Mouse (Mus musculus) intestine, embryonic 15.5 days (tissue): ENCODE results near the gene Rnf149. TPM values are rescaled to one million over a fixed set of nuclear protein-coding genes. Genes with fewer than 3 reads are reported as not detected.
A peak's percentile ranks its signal among the peaks of the same experiment; 100 is the strongest.

ENCODE experiments used
- ATAC-seq: fragments of 200-750 bp; cut with Nextera tagmentation; 2 replicates; pipeline ENCODE4 v1.8.0; 2017; ENCODE audit warnings: moderate TSS enrichment, moderate library complexity
- H3K27ac ChIP-seq: fragments of 300-500 bp; sonication (generic); 2 replicates; pipeline ENCODE4 v1.5.1; 2015; ENCODE audit warnings: mild to moderate bottlenecking, inconsistent platforms
- H3K27me3 ChIP-seq: fragments of 300-500 bp; sonication (generic); replicated peaks from 2 replicates; pipeline ENCODE4 v1.6.1; 2015; ENCODE audit warnings: inconsistent platforms
- H3K36me3 ChIP-seq: fragments of 300-500 bp; sonication (generic); 2 replicates; pipeline ENCODE4 v1.6.1; 2015; ENCODE audit warnings: inconsistent platforms
- H3K4me1 ChIP-seq: fragments of 300-500 bp; sonication (generic); replicated peaks from 2 replicates; pipeline ENCODE4 v1.6.1; 2015; ENCODE audit warnings: inconsistent platforms
- H3K4me2 ChIP-seq: fragments of 300-500 bp; sonication (generic); replicated peaks from 2 replicates; pipeline ENCODE4 v1.6.1; 2015; ENCODE audit warnings: mild to moderate bottlenecking, inconsistent platforms
- H3K4me3 ChIP-seq: fragments of 300-500 bp; sonication (generic); replicated peaks from 2 replicates; pipeline ENCODE4 v1.5.1; 2015; ENCODE audit warnings: inconsistent platforms
- H3K9ac ChIP-seq: fragments of 300-500 bp; sonication (generic); 2 replicates; pipeline ENCODE4 v1.6.1; 2015; ENCODE audit warnings: inconsistent platforms
- H3K9me3 ChIP-seq: fragments of 300-500 bp; sonication (generic); 2 replicates; pipeline ENCODE4 v1.6.1; 2016; ENCODE audit warnings: inconsistent platforms
- WGBS: fragments of 180-500 bp; shearing (Covaris S2); methylation state at CpG from one replicate; pipeline ENCODE4 v1.1.7; 2015; 5-methylcytosine and 5-hydroxymethylcytosine counted together
- polyA plus RNA-seq: library from polyadenylated mRNA; unstranded; fragments of >200 nt; fragmentation: Nextera tagmentation; extraction: Ambion mirVana; gene quantifications from 2 replicates; pipeline ENCODE4 v1.2.1, GENCODE M21; 2015

Gene Rnf149
- polyA plus RNA-seq, 1 experiment from 2014 or later: 36.6 TPM

DNA sequence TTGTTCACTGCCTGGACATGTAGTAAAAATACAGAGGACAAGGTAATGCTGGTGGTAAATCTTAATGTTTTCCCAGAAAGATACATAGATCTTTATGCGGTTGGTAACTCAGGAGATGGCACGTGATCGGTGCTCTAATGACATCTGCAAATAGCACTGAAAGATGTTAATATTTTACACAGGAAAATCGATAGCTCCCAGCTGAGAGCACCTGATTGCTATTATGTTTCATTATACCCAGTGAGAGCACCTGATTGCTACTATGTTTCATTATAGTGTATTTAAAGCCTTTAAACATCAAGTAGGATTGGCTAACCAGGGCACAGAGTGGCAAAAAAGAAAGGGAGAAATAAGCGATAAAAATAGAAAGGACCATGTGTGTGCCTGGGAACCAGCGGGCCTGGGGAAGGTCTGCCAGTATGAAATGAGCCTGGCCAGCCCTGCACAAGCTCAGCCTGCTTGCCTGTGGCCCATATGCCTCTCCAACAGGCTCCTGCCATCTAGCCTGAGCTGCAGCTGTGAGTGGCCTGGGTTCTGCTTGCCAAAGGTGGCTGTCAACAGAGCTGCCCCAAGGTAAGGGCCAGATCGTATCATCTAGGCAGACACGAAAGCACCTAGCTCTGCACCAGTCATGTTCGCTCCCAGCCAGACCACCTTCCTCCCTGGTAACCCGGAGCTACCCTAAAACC is 61.8 kb downstream of the Rnf149 start:
- Histone ChIP-seq H3K36me3 (no peaks in the 10 kb centered on the region), H3K4me2 (no peak overlapping the region)

DNA sequence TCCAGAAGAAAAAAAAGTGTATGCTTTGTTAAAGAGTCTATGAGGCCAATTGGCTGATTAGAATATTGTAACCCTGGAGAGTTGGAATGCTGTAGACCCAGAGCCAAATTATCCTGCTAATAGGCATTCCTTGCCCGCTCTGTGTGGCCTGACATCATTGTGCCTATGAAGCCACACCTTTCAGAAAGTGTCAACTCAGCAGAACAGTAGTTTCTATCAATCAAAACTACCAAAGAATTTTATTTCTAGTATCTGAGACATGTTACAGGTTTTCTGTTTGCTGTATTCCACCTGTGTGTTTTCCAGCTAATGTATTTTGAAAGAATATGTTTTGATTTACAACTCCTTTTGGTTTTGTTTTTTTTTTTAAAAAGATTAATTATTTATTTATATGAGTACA is 65.0 kb downstream of the Rnf149 start:
- 79% methylated on average over 1 of the region's 1 CpGs for WGBS
- no peaks in the 10 kb centered on the region for H3K9me3 ChIP-seq
- no peak for ATAC-seq
- H3K9ac ChIP-seq: no peak overlapping the region
- no peak overlapping the region for H3K4me2 ChIP-seq
- H3K27me3 ChIP-seq: no peaks in the 10 kb centered on the region
- H3K4me3 ChIP-seq: no peak overlapping the region
- H3K4me1 ChIP-seq: no peaks in the 10 kb centered on the region
- H3K36me3 ChIP-seq: no peaks in the 10 kb centered on the region
- no peak overlapping the region for H3K27ac ChIP-seq

More for the DNA sequence above, 61.8 kb downstream of the Rnf149 start:
- Histone ChIP-seq H3K9ac (no peak overlapping the region), H3K27ac (no peak overlapping the region), H3K4me1 (no peaks in the 10 kb centered on the region), H3K9me3 (no peaks in the 10 kb centered on the region), H3K27me3 (no peaks in the 10 kb centered on the region), H3K4me3 (no peak overlapping the region)
- 64% methylated on average over 10 of the region's 10 CpGs for WGBS
- ATAC-seq: peak; percentile 91

DNA sequence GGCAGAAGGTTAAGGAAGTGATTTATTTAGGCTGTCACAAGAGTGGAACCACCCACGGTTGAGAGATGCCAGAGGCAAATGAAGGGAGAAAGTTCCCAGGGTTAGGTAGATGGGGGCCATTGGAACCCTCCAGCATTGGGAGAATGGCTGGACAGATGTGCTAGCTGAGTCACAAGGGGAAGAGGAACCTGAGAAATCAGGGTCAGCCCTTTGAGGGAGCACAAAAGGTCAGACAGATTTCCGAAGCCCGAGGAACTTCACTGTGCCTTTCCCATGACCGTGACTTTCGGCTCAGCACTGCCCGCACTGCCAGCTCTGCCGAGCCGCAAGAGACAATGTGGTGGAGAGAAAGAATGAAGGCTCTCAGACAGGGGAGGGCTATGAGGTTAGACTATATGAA is 65.4 kb downstream of the Rnf149 start:
- Histone ChIP-seq H3K36me3 (no peaks in the 10 kb centered on the region), H3K27me3 (no peaks in the 10 kb centered on the region), H3K4me2 (no peak overlapping the region), H3K4me1 (no peaks in the 10 kb centered on the region), H3K27ac (no peak overlapping the region), H3K9me3 (no peaks in the 10 kb centered on the region), H3K9ac (no peak overlapping the region), H3K4me3 (no peak overlapping the region)
- no peak for ATAC-seq
- WGBS: 68% methylated on average over 8 of the region's 8 CpGs

DNA sequence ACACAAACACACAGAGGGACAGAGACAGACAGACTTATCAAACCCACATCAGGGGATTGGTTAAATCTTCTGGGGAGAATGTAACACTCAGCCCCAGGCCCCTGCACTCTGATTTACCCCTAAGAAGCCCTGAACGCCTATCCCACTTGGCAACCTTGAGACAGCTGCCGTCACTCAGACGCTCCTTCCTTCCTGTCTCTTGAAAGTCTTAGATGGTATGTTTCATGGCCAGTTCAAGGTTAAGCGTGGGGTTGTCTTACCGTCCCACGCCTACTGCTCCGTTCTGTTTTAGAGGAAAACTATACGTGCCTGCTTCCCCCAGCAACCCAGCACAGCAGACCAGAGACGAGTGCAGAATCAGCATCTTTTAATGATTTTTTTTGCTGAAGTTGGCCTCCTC is 71.6 kb downstream of the Rnf149 start:
- Histone ChIP-seq H3K9ac (no peak overlapping the region), H3K36me3 (no peaks in the 10 kb centered on the region), H3K27ac (no peak overlapping the region), H3K9me3 (no peaks in the 10 kb centered on the region), H3K4me3 (no peak overlapping the region), H3K27me3 (no peaks in the 10 kb centered on the region), H3K4me1 (no peaks in the 10 kb centered on the region), H3K4me2 (no peak overlapping the region)
- WGBS: 58% methylated on average over 9 of the region's 9 CpGs
- ATAC-seq: no peak

DNA sequence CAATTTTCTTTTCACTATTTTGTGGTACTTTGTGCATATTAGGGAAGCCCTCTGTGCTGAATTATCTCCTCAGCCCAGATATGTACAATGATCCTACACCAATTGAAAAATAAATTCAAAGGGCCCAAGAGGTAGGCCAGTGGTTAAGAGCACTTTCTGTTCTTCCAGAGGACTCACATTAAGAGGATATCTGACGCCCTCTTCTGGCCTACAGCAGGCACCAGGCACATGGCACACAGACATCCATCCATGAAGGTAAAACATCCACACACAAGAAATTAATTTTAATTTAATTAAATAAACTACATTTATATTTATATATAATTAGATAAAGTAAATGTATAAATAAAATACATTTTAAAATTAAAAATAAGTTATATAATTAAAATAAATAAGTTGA is 72.9 kb downstream of the Rnf149 start:
- Histone ChIP-seq H3K4me3 (no peak overlapping the region), H3K9ac (no peak overlapping the region), H3K9me3 (no peaks in the 10 kb centered on the region), H3K27ac (no peak overlapping the region), H3K4me2 (no peak overlapping the region), H3K4me1 (no peaks in the 10 kb centered on the region), H3K36me3 (no peaks in the 10 kb centered on the region), H3K27me3 (no peaks in the 10 kb centered on the region)
- no peak for ATAC-seq
- 14% methylated on average over 1 of the region's 1 CpGs for WGBS

DNA sequence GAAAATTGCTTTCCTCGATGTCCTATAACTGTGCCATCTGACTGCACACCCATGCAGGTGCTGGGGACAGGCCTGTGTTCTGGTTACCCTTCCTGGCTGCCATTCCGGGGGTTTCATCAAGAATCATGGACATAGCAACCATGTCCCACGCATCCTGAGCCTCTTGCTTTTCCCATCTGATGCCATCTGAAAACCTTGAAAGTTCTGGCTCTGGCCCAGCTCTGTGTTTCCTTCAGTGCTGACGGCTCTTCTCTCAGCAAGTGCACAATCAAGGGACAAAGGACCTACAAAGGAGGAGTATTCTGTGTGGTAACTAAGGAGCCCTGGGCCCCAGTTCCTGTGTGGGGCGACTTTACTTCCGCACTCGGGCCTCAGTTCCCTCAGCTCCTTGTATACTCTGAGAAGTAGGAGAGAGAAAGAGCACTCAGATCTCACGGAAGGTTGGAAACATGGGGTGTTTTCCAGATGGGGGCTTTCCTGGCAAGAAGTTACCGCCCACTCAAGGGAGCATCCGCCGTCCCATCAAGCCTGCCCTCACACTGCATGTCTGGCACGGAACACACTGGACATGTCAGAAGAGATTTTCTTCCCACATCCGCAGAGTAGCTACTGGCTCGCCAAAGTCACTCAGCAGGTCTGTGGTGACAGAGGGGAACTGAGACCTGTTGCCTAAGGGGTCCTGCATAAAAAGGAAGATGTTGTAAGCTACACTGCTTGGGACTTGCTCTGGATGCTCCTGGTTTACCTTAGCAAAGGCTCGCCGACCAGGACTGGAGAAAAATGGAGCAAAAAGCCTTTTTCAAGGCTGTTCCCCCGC is 74.2 kb downstream of the Rnf149 start:
- H3K9me3 ChIP-seq: no peaks in the 10 kb centered on the region
- H3K4me1 ChIP-seq: no peaks in the 10 kb centered on the region
- H3K27me3 ChIP-seq: no peaks in the 10 kb centered on the region
- 77% methylated on average over 17 of the region's 17 CpGs for WGBS
- no peak overlapping the region for H3K4me3 ChIP-seq
- no peaks in the 10 kb centered on the region for H3K36me3 ChIP-seq
- no peak for ATAC-seq
- H3K27ac ChIP-seq: no peak overlapping the region
- H3K4me2 ChIP-seq: no peak overlapping the region
- no peak overlapping the region for H3K9ac ChIP-seq

Other genes with a start within 250 kb of the Rnf149 start
- gene Rpl31, start 209.6 kb downstream of the Rnf149 start, polyA plus RNA-seq: 528 and 550 TPM in 2 replicates
- gene Tbc1d8, start 98.7 kb downstream of the Rnf149 start, polyA plus RNA-seq: 8.6 and 8.7 TPM in 2 replicates
- gene Cnot11, start 42.4 kb downstream of the Rnf149 start, polyA plus RNA-seq: 20.6 and 21.7 TPM in 2 replicates
- gene Creg2, start 74.1 kb upstream of the Rnf149 start, polyA plus RNA-seq: 0.37 and 0.39 TPM in 2 replicates
- gene Rfx8, start 143.6 kb upstream of the Rnf149 start, polyA plus RNA-seq: 0.13 and 0.20 TPM in 2 replicates
- gene Gm3646, start 227.9 kb upstream of the Rnf149 start, polyA plus RNA-seq: not detected in 2 replicates